Mouse (Mus musculus) lung, postnatal 4 days (tissue): Measurements from ENCODE around the gene Zfp146.
"Not testable (repeated sequence)": the region's sequence is repeated elsewhere in the genome, so short reads cannot be mapped to it uniquely, and the experiment has no call there.

Experiments
- DNase-seq, 2 experiments: peaks; one replicate each; pipeline ENCODE4 v3.0.0; 2021

Gene Zfp146

GRCm38 (mm10) chr7:30121308-30122187 is 48.0 kb downstream of the Zfp146 start, which contains the start of gene Zfp382:
Gene Zfp382, plus strand, starts transcription at chr7:30121942.
- peak; percentile 92 to 93 for DNase-seq

GRCm38 (mm10) chr7:30117935-30118334 is 51.6 kb downstream of the Zfp146 start:
- DNase-seq = not testable (repeated sequence)

DNA sequence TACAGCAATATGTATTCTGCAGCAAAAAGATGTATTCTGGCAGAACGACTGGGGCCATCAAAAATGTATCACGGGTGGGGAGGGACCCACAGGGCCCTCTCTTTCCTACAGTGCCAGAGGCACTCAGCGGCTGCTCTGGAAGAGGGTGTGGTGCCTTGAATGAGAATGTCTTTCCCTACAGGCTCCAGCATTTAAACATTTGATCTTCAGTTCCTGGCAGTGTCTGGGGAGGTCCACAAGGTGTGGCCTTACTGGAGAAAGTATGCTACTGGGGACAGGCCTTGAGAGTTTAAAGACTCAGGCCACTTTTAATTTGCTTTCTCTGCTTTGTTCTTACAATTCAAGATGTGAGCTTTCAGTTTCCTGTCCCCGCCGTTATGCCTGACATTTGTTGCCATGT is 53.5 kb downstream of the Zfp146 start:
- DNase-seq = no peak
